Mouse (Mus musculus): ENCODE data around the gene 2900026A02Rik. TPM values are rescaled to one million over a fixed set of nuclear protein-coding genes. Genes with fewer than 3 reads are reported as not detected.
A peak's percentile ranks its signal among the peaks of the same experiment; 100 is the strongest.

The 2900026A02Rik gene
- polyA plus RNA-seq, 1 experiment from 2014 or later = 2.1 TPM

- DNase-seq (ENCODE audit: low spot score) (no peak), ATAC-seq (no peak)
- Histone ChIP-seq H3K9me3 (replicated peaks; ENCODE audit: control insufficient read depth, low read length) (no peaks in the 10 kb centered on the region), H3K9ac (ENCODE audit: low read length) (peak overlapping the region; percentile 25; the same call in 1 of the 2 replicates), H3K27me3 (replicated peaks; ENCODE audit: control insufficient read depth, insufficient read depth, low read length) (no peaks in the 10 kb centered on the region; the same call in 1 of the 2 replicates), H3K4me2 (ENCODE audit: low read length) (peak overlapping the region; percentile 94), H3K4me3 (ENCODE audit: low read depth, low read length) (no peak overlapping the region), H3K36me3 (ENCODE audit: control insufficient read depth, insufficient read depth, low read length) (no peaks in the 10 kb centered on the region), H3K4me1 (ENCODE audit: control insufficient read depth, insufficient read depth, low read length) (peaks cover 33% of the 10 kb centered on the region), H3K27ac (ENCODE audit: low read depth, low read length) (no peak overlapping the region)
- 30% methylated on average over 10 of the region's 10 CpGs for WGBS
Observed at GRCm38 (mm10) chr5:113135513-113135912, 85.5 kb downstream of the 2900026A02Rik start.

GRCm38 (mm10) chr5:113133722-113134710 is 87.0 kb downstream of the 2900026A02Rik start:
- H3K27ac ChIP-seq (ENCODE audit: low read depth, low read length) = peak overlapping the region; percentile 91; the same call in 1 of the 2 replicates
- no peak overlapping the region for H3K4me3 ChIP-seq (ENCODE audit: low read depth, low read length)
- ATAC-seq = no peak
- no peaks in the 10 kb centered on the region for H3K9me3 ChIP-seq (replicated peaks; ENCODE audit: control insufficient read depth, low read length)
- H3K4me2 ChIP-seq (ENCODE audit: low read length) = no peak overlapping the region
- WGBS = 84% methylated on average over 19 of the region's 19 CpGs
- H3K9ac ChIP-seq (ENCODE audit: low read length) = no peak overlapping the region
- peaks cover 31% of the 10 kb centered on the region for H3K4me1 ChIP-seq (ENCODE audit: control insufficient read depth, insufficient read depth, low read length)
- DNase-seq (ENCODE audit: low spot score) = no peak
- H3K36me3 ChIP-seq (ENCODE audit: control insufficient read depth, insufficient read depth, low read length) = no peaks in the 10 kb centered on the region
- H3K27me3 ChIP-seq (replicated peaks; ENCODE audit: control insufficient read depth, insufficient read depth, low read length) = no peaks in the 10 kb centered on the region; the same call in 1 of the 2 replicates

- 1% methylated on average over 9 of the region's 9 CpGs for WGBS
- ATAC-seq (peak; percentile 87), DNase-seq (ENCODE audit: low spot score) (peak; percentile 86)
- H3K4me3 ChIP-seq (ENCODE audit: low read depth, low read length) = no peak overlapping the region
- H3K36me3 ChIP-seq (ENCODE audit: control insufficient read depth, insufficient read depth, low read length) = no peaks in the 10 kb centered on the region
- 0 out of 2 replicates have a peak overlapping the region, but pooled peaks have one; percentile 0 for H3K4me2 ChIP-seq (ENCODE audit: low read length)
- H3K27ac ChIP-seq (ENCODE audit: low read depth, low read length) = peak overlapping the region; percentile 91
- H3K9me3 ChIP-seq (replicated peaks; ENCODE audit: control insufficient read depth, low read length) = no peaks in the 10 kb centered on the region
- peaks cover 24% of the 10 kb centered on the region for H3K4me1 ChIP-seq (ENCODE audit: control insufficient read depth, insufficient read depth, low read length)
- peak overlapping the region; percentile 33; the same call in 1 of the 2 replicates for H3K9ac ChIP-seq (ENCODE audit: low read length)
- no peaks in the 10 kb centered on the region; the same call in 1 of the 2 replicates for H3K27me3 ChIP-seq (replicated peaks; ENCODE audit: control insufficient read depth, insufficient read depth, low read length)
Observed at GRCm38 (mm10) chr5:113133080-113133491, 88.0 kb downstream of the 2900026A02Rik start.

GRCm38 (mm10) chr5:113132635-113133041 is 88.4 kb downstream of the 2900026A02Rik start:
- Histone ChIP-seq H3K9ac (ENCODE audit: low read length) (peak overlapping the region; percentile 33; the same call in 1 of the 2 replicates), H3K4me1 (ENCODE audit: control insufficient read depth, insufficient read depth, low read length) (peaks cover 20% of the 10 kb centered on the region), H3K9me3 (replicated peaks; ENCODE audit: control insufficient read depth, low read length) (no peaks in the 10 kb centered on the region), H3K27ac (ENCODE audit: low read depth, low read length) (peak overlapping the region; percentile 91), H3K27me3 (replicated peaks; ENCODE audit: control insufficient read depth, insufficient read depth, low read length) (no peaks in the 10 kb centered on the region), H3K4me3 (ENCODE audit: low read depth, low read length) (no peak overlapping the region), H3K36me3 (ENCODE audit: control insufficient read depth, insufficient read depth, low read length) (no peaks in the 10 kb centered on the region), H3K4me2 (ENCODE audit: low read length) (0 out of 2 replicates have a peak overlapping the region, but pooled peaks have one; percentile 0)
- ATAC-seq (no peak), DNase-seq (ENCODE audit: low spot score) (no peak)
- WGBS = 18% methylated on average over 13 of the region's 13 CpGs

- Histone ChIP-seq H3K27ac (ENCODE audit: low read depth, low read length) (no peak overlapping the region), H3K4me2 (ENCODE audit: low read length) (no peak overlapping the region), H3K27me3 (replicated peaks; ENCODE audit: control insufficient read depth, insufficient read depth, low read length) (no peaks in the 10 kb centered on the region), H3K4me1 (ENCODE audit: control insufficient read depth, insufficient read depth, low read length) (peaks cover 14% of the 10 kb centered on the region), H3K9me3 (replicated peaks; ENCODE audit: control insufficient read depth, low read length) (no peaks in the 10 kb centered on the region), H3K4me3 (ENCODE audit: low read depth, low read length) (no peak overlapping the region), H3K9ac (ENCODE audit: low read length) (no peak overlapping the region), H3K36me3 (ENCODE audit: control insufficient read depth, insufficient read depth, low read length) (no peaks in the 10 kb centered on the region)
- ATAC-seq (no peak), DNase-seq (ENCODE audit: low spot score) (no peak)
- 74% methylated on average over 4 of the region's 4 CpGs for WGBS
Observed at GRCm38 (mm10) chr5:113128426-113128825, 92.6 kb downstream of the 2900026A02Rik start.

- H3K4me3 ChIP-seq (ENCODE audit: low read depth, low read length) = no peak overlapping the region
- H3K9ac ChIP-seq (ENCODE audit: low read length) = no peak overlapping the region
- 92% methylated on average over 12 of the region's 12 CpGs for WGBS
- no peaks in the 10 kb centered on the region for H3K27me3 ChIP-seq (replicated peaks; ENCODE audit: control insufficient read depth, insufficient read depth, low read length)
- no peak overlapping the region for H3K27ac ChIP-seq (ENCODE audit: low read depth, low read length)
- no peak for DNase-seq (ENCODE audit: low spot score)
- no peaks in the 10 kb centered on the region for H3K9me3 ChIP-seq (replicated peaks; ENCODE audit: control insufficient read depth, low read length)
- ATAC-seq = no peak
- no peak overlapping the region for H3K4me2 ChIP-seq (ENCODE audit: low read length)
- no peaks in the 10 kb centered on the region for H3K36me3 ChIP-seq (ENCODE audit: control insufficient read depth, insufficient read depth, low read length)
- H3K4me1 ChIP-seq (ENCODE audit: control insufficient read depth, insufficient read depth, low read length) = peaks cover 8% of the 10 kb centered on the region; the same call in 1 of the 2 replicates
Observed at GRCm38 (mm10) chr5:113126476-113126875, 94.6 kb downstream of the 2900026A02Rik start.

- H3K4me3 ChIP-seq (ENCODE audit: low read depth, low read length) = no peak overlapping the region
- H3K4me1 ChIP-seq (ENCODE audit: control insufficient read depth, insufficient read depth, low read length) = peaks cover 13% of the 10 kb centered on the region; the same call in 1 of the 2 replicates
- ATAC-seq (no peak), DNase-seq (ENCODE audit: low spot score) (peak; percentile 53)
- H3K9ac ChIP-seq (ENCODE audit: low read length) = no peak overlapping the region
- whole genome bisulfite sequencing = 63% methylated on average over 10 of the region's 10 CpGs
- no peaks in the 10 kb centered on the region for H3K9me3 ChIP-seq (replicated peaks; ENCODE audit: control insufficient read depth, low read length)
- H3K27ac ChIP-seq (ENCODE audit: low read depth, low read length) = no peak overlapping the region
- no peaks in the 10 kb centered on the region for H3K27me3 ChIP-seq (replicated peaks; ENCODE audit: control insufficient read depth, insufficient read depth, low read length)
- H3K36me3 ChIP-seq (ENCODE audit: control insufficient read depth, insufficient read depth, low read length) = no peaks in the 10 kb centered on the region
- H3K4me2 ChIP-seq (ENCODE audit: low read length) = no peak overlapping the region
Observed at GRCm38 (mm10) chr5:113123693-113124092, 97.3 kb downstream of the 2900026A02Rik start.

- Histone ChIP-seq H3K36me3 (ENCODE audit: control insufficient read depth, insufficient read depth, low read length) (no peaks in the 10 kb centered on the region), H3K4me2 (ENCODE audit: low read length) (no peak overlapping the region), H3K4me1 (ENCODE audit: control insufficient read depth, insufficient read depth, low read length) (peaks cover 13% of the 10 kb centered on the region; the same call in 1 of the 2 replicates), H3K9ac (ENCODE audit: low read length) (no peak overlapping the region), H3K27me3 (replicated peaks; ENCODE audit: control insufficient read depth, insufficient read depth, low read length) (no peaks in the 10 kb centered on the region), H3K9me3 (replicated peaks; ENCODE audit: control insufficient read depth, low read length) (no peaks in the 10 kb centered on the region), H3K27ac (ENCODE audit: low read depth, low read length) (no peak overlapping the region), H3K4me3 (ENCODE audit: low read depth, low read length) (no peak overlapping the region)
- no peak for ATAC-seq
- DNase-seq (ENCODE audit: low spot score) = no peak
- WGBS = 56% methylated on average over 12 of the region's 12 CpGs
Observed at GRCm38 (mm10) chr5:113122326-113123054, 98.5 kb downstream of the 2900026A02Rik start.

All from forebrain, embryonic 14.5 days (tissue).